In the genomic region with DNA sequence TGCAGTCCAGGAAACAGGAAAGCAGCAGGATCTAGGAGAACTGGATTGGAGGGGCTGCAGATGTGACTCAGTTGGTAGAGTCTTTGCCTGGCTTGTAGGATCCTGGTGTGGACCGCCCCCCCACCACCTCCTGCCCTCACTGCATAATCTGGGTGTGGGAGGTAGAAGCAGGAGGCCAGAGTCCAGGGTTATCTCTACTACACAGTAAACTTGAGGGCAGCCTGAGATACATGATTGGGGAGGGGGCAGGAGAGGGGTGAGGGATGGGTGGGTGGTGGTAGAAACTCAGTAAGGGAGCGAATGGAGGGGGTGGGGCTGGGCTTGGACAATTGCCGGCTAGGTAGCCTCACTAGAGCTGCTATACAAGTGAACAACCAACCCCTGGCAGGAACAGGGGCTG, we compare ENCODE assay signal across 21 mouse cellular contexts. TPM values are rescaled to one million over a fixed set of nuclear protein-coding genes. Genes with fewer than 3 reads are reported as not detected.
DNase-seq lines count a peak whose midpoint lies in the region; ATAC-seq lines count a peak whose summit lies in the region.
"Had no signal": no experiment of that assay in that cellular context is flagged by ENCODE, and none has a peak within 500 bp of the region (broad histone marks: within the 10 kb centered on the region; RNA-seq: fewer than 3 reads in every experiment).

No protein-coding gene starts in this region.

- H3K36me3 ChIP-seq in heart, embryonic 10.5 days: no peaks in the 10 kb centered on the region
- H3K36me3 ChIP-seq in midbrain, embryonic 10.5 days: no peaks in the 10 kb centered on the region
- no peaks in the 10 kb centered on the region for H3K36me3 ChIP-seq in midbrain, embryonic 11.5 days (ENCODE audit: control insufficient read depth, insufficient read depth, low read length)
- no peaks in the 10 kb centered on the region for H3K36me3 ChIP-seq in liver, embryonic 16.5 days (ENCODE audit: control insufficient read depth, insufficient read depth)
- H3K36me3 ChIP-seq: limb, embryonic 13.5 days had no signal

- no peaks in the 10 kb centered on the region for H3K9me3 ChIP-seq in heart, embryonic 10.5 days
- no peaks in the 10 kb centered on the region for H3K9me3 ChIP-seq in midbrain, embryonic 10.5 days (replicated peaks)
- H3K9me3 ChIP-seq in midbrain, embryonic 11.5 days (ENCODE audit: control insufficient read depth, low read length): no peaks in the 10 kb centered on the region
- no peaks in the 10 kb centered on the region for H3K9me3 ChIP-seq in liver, embryonic 16.5 days (replicated peaks; ENCODE audit: control insufficient read depth, low read length)
- H3K9me3 ChIP-seq: limb, embryonic 13.5 days; megakaryocyte, embryonic 14.5 days had no signal

- H3K27ac ChIP-seq in heart, embryonic 10.5 days: peak overlapping the region; percentile 83
- peak overlapping the region; percentile 55 for H3K27ac ChIP-seq in midbrain, embryonic 10.5 days (replicated peaks)
- H3K27ac ChIP-seq in midbrain, embryonic 11.5 days (ENCODE audit: low read depth, low read length): no peak overlapping the region
- no peak overlapping the region; the same call in 1 of the 2 replicates for H3K27ac ChIP-seq in liver, embryonic 16.5 days (ENCODE audit: low read length)
- H3K27ac ChIP-seq: limb, embryonic 13.5 days had no signal

- intact Hi-C loops in left cerebral cortex, postnatal 4 days (cut with DNase I): no loop called here

- peaks cover 54% of the 10 kb centered on the region for H3K4me1 ChIP-seq in heart, embryonic 10.5 days
- H3K4me1 ChIP-seq in midbrain, embryonic 10.5 days: peaks cover 52% of the 10 kb centered on the region
- H3K4me1 ChIP-seq in midbrain, embryonic 11.5 days (ENCODE audit: control insufficient read depth, insufficient read depth, low read length): peaks cover 20% of the 10 kb centered on the region
- H3K4me1 ChIP-seq in liver, embryonic 16.5 days (ENCODE audit: control insufficient read depth, low read depth, low read length): peaks cover 27% of the 10 kb centered on the region

- peak; percentile 89 for DNase-seq in heart, embryonic 10.5 days (ENCODE audit: low spot score)
- DNase-seq in heart, postnatal 4 days: no peak
- DNase-seq in midbrain, embryonic 10.5 days (ENCODE audit: low spot score): no peak
- no peak for DNase-seq in midbrain, embryonic 11.5 days (ENCODE audit: low spot score, missing footprints)
- no peak for DNase-seq in spleen, postnatal 10 days (ENCODE audit: low spot score in 2 of 2)
- no peak for DNase-seq in spleen, postnatal 14 days (ENCODE audit: low spot score in 2 of 2)
- no peak for DNase-seq in left cerebral cortex, postnatal 4 days
- DNase-seq: adrenal gland, postnatal 25 days; cerebellum, postnatal 10 days; heart, postnatal 14 days; kidney, postnatal 36 days had no signal

- no peak overlapping the region for H3K4me2 ChIP-seq in midbrain, embryonic 11.5 days
- H3K4me2 ChIP-seq in liver, embryonic 16.5 days (ENCODE audit: low read depth, low read length): 0 out of 2 replicates have a peak overlapping the region, but pooled peaks have one; percentile 7
- H3K4me2 ChIP-seq: limb, embryonic 13.5 days had no signal

- H3K9ac ChIP-seq in midbrain, embryonic 11.5 days (ENCODE audit: low read length): no peak overlapping the region
- no peak overlapping the region for H3K9ac ChIP-seq in liver, embryonic 16.5 days (ENCODE audit: low read depth, low read length)
- H3K9ac ChIP-seq: limb, embryonic 13.5 days had no signal

- 30% methylated on average over 3 of the region's 3 CpGs for WGBS in heart, embryonic 10.5 days
- WGBS in midbrain, embryonic 10.5 days: 57% methylated on average over 3 of the region's 3 CpGs
- WGBS in midbrain, embryonic 11.5 days: 61% methylated on average over 3 of the region's 3 CpGs
- WGBS in liver, embryonic 16.5 days (ENCODE audit: insufficient replicate concordance): 21% methylated on average over 3 of the region's 3 CpGs

- H3K4me3 ChIP-seq in heart, embryonic 10.5 days: no peak overlapping the region
- no peak overlapping the region for H3K4me3 ChIP-seq in midbrain, embryonic 10.5 days
- H3K4me3 ChIP-seq in midbrain, embryonic 11.5 days (ENCODE audit: low read depth, low read length): no peak overlapping the region
- no peak overlapping the region for H3K4me3 ChIP-seq in liver, embryonic 16.5 days (ENCODE audit: low read depth, low read length)
- H3K4me3 ChIP-seq: limb, embryonic 13.5 days; megakaryocyte, embryonic 14.5 days had no signal

- no peak for ATAC-seq in midbrain, embryonic 11.5 days (ENCODE audit: low FRiP score)
- ATAC-seq in liver, embryonic 16.5 days (ENCODE audit: low read depth): peak; percentile 53
- ATAC-seq: inflammation-experienced regulatory T-cells, adult 6 months had no signal

- H3K27me3 ChIP-seq in heart, embryonic 10.5 days (ENCODE audit: insufficient read depth, poor library complexity, severe bottlenecking): no peaks in the 10 kb centered on the region
- peaks cover 43% of the 10 kb centered on the region for H3K27me3 ChIP-seq in midbrain, embryonic 10.5 days (ENCODE audit: low read depth, poor library complexity, severe bottlenecking)
- H3K27me3 ChIP-seq in midbrain, embryonic 11.5 days (ENCODE audit: control insufficient read depth, insufficient read depth, low read length): no peaks in the 10 kb centered on the region
- H3K27me3 ChIP-seq in liver, embryonic 16.5 days (ENCODE audit: control insufficient read depth, insufficient read depth, low read depth, low read length): no peaks in the 10 kb centered on the region
- H3K27me3 ChIP-seq: limb, embryonic 13.5 days had no signal

RNA-seq across cellular contexts. Expression of gene 1700122O11Rik, which starts 38.3 kb away (rescaled TPM):
- polyA plus RNA-seq in heart, embryonic 10.5 days (2016; fragmentation: Nextera tagmentation; extraction: Ambion mirVana): not detected in 2 replicates
- not detected for total RNA-seq in heart, postnatal 4 days (2021)
- polyA plus RNA-seq in midbrain, embryonic 10.5 days (2016; fragmentation: Nextera tagmentation; extraction: Ambion mirVana): not detected in 2 replicates
- polyA plus RNA-seq in midbrain, embryonic 11.5 days (2014; fragmentation: Nextera tagmentation; extraction: Ambion mirVana): not detected in 2 replicates
- not detected in 2 replicates for polyA plus RNA-seq in liver, embryonic 16.5 days (2015; fragmentation: Nextera tagmentation; extraction: Ambion mirVana)
- total RNA-seq in left cerebral cortex, postnatal 4 days (2021): not detected
- total RNA-seq: adrenal gland, postnatal 25 days; heart, postnatal 14 days; layer of hippocampus, postnatal 14 days; neutrophil, adult 5-6 weeks had no signal
- polyA plus RNA-seq: embryonic facial prominence, embryonic 11.5 days; forebrain, embryonic 11.5 days; gonadal fat pad, adult 2 months; inflammation-experienced regulatory T-cells, adult 6 months; limb, embryonic 13.5 days; spleen, adult 2 months had no signal

Comparison
In these comparisons a context has a peak if more than half of its experiments do, and no peak if none do; other contexts are left out.
1. H3K27ac ChIP-seq: peak in heart, embryonic 10.5 days (single experiment) and midbrain, embryonic 10.5 days (single experiment); none in midbrain, embryonic 11.5 days (single experiment) and liver, embryonic 16.5 days (single experiment).